Mouse (Mus musculus) neural tube, embryonic 13.5 days (tissue): ENCODE measurements around the gene Clec2g. TPM values are rescaled to one million over a fixed set of nuclear protein-coding genes. Genes with fewer than 3 reads are reported as not detected.

Source experiments
- microRNA-seq: library from miRNA; unstranded; fragments of <30 nt; microRNA quantifications from one replicate; pipeline ENCODE4, GENCODE M21; 2016
- polyA plus RNA-seq: library from polyadenylated mRNA; unstranded; fragments of >200 nt; fragmentation: Nextera tagmentation; extraction: Ambion mirVana; gene quantifications from 2 replicates; pipeline ENCODE4 v1.2.1, GENCODE M21; 2015

Clec2g gene
- polyA plus RNA-seq, 1 experiment from 2014 or later, result not detected

Small RNA genes lying within 50 kb of the gene (microRNA-seq; reads per million reads assigned to microRNA genes)
- gene Gm27336 (not detected), gene Mir7649 (not detected)

Other genes starting within 250 kb of the Clec2g start
- gene Klrb1, start 211.3 kb upstream of the Clec2g start, polyA plus RNA-seq, result 0.63 TPM in 1 of 2 replicates, not detected in the other
- 0.10 TPM in 1 of 2 replicates, not detected in the other for gene Klrb1c, start 145.2 kb upstream of the Clec2g start, polyA plus RNA-seq
- gene Gm44511, start 108.1 kb upstream of the Clec2g start, polyA plus RNA-seq, result not detected in 2 replicates
- not detected in 2 replicates for gene Klrb1b, start 108.0 kb upstream of the Clec2g start, polyA plus RNA-seq
- gene Clec2i, start 46.8 kb upstream of the Clec2g start, polyA plus RNA-seq, result not detected in 2 replicates
- 0.62 and 0.68 TPM in 2 replicates for gene BC035044, start 43.3 kb upstream of the Clec2g start, polyA plus RNA-seq
- gene Klrb1f, start 111.5 kb downstream of the Clec2g start, polyA plus RNA-seq, result 0.34 and 0.45 TPM in 2 replicates
- not detected in 2 replicates for gene Clec2e, start 166.5 kb downstream of the Clec2g start, polyA plus RNA-seq
- not detected in 2 replicates for gene Clec2d, start 246.2 kb downstream of the Clec2g start, polyA plus RNA-seq